Mouse (Mus musculus) kidney, postnatal 0 days (tissue): ENCODE measurements around the gene Syn2. TPM values are rescaled to one million over a fixed set of nuclear protein-coding genes. Genes with fewer than 3 reads are reported as not detected.

Experiments
- ATAC-seq: fragments of 200-750 bp; cut with Nextera tagmentation; replicated peaks from 2 replicates; pipeline ENCODE4 v1.8.0; 2017; ENCODE audit warnings: low read depth, moderate number of reproducible peaks, moderate TSS enrichment, moderate library complexity; ENCODE audit not compliant: low FRiP score
- DNase-seq: peaks from one replicate; pipeline ENCODE4 v3.0.0-alpha.2; 2016; ENCODE audit warnings: low spot score
- H3K27ac ChIP-seq: fragments of 300-500 bp; sonication (generic); 2 replicates; pipeline ENCODE4 v1.5.1; 2014; ENCODE audit warnings: mild to moderate bottlenecking
- H3K27me3 ChIP-seq: fragments of 300-500 bp; sonication (generic); 2 replicates; pipeline ENCODE4 v1.6.1; 2014; ENCODE audit warnings: low read length, mixed read lengths; ENCODE audit not compliant: insufficient read depth
- H3K36me3 ChIP-seq: fragments of 300-500 bp; sonication (generic); 2 replicates; pipeline ENCODE4 v1.6.1; 2014; ENCODE audit warnings: low read length, mixed read lengths; ENCODE audit not compliant: insufficient read depth
- H3K4me1 ChIP-seq: fragments of 300-500 bp; sonication (generic); replicated peaks from 2 replicates; pipeline ENCODE4 v1.6.1; 2014; ENCODE audit warnings: antibody characterized with exemption, low read length, mixed read lengths; ENCODE audit not compliant: insufficient read depth
- H3K4me2 ChIP-seq: fragments of 300-500 bp; sonication (generic); 2 replicates; pipeline ENCODE4 v1.6.1; 2014; ENCODE audit warnings: mild to moderate bottlenecking, low read length, moderate library complexity, mixed read lengths
- H3K4me3 ChIP-seq: fragments of 300-500 bp; sonication (generic); replicated peaks from 2 replicates; pipeline ENCODE4 v1.5.1; 2014; ENCODE audit warnings: low read depth, low read length
- H3K9ac ChIP-seq: fragments of 300-500 bp; sonication (generic); 2 replicates; pipeline ENCODE4 v1.6.1; 2014; ENCODE audit warnings: low read depth, low read length
- H3K9me3 ChIP-seq: fragments of 300-500 bp; sonication (generic); replicated peaks from 2 replicates; pipeline ENCODE4 v1.6.1; 2016; ENCODE audit warnings: low read length, inconsistent platforms, mixed read lengths
- CTCF ChIP-seq: IDR thresholded peaks from 2 replicates; pipeline ENCODE4 v1.5.1; 2016; ENCODE audit warnings: antibody characterized with exemption, low read depth, mild to moderate bottlenecking, moderate library complexity
- WGBS: fragments of 180-500 bp; shearing (Covaris S2); extraction: QIAGEN DNeasy Blood & Tissue Kit; methylation state at CpG from one replicate; pipeline ENCODE4 v1.1.7; 2014; 5-methylcytosine and 5-hydroxymethylcytosine counted together
- polyA plus RNA-seq: library from polyadenylated mRNA; unstranded; fragments of >200 nt; fragmentation: Nextera tagmentation; extraction: Ambion mirVana; gene quantifications from 2 replicates; pipeline ENCODE4 v1.2.1, GENCODE M21; 2015

Gene Syn2
- 3.5 and 4.1 TPM in 2 replicates for polyA plus RNA-seq

- peak within 1 kb of the TSS; percentile 52; the same call in 1 of the 2 replicates for H3K9ac ChIP-seq
- no peaks in the 10 kb centered on the region for H3K4me1 ChIP-seq
- DNase-seq (peak; percentile 84), ATAC-seq (peak; percentile 90)
- no peaks in the 10 kb centered on the region for H3K9me3 ChIP-seq
- under 1% methylated on average over 74 of the region's 75 CpGs for WGBS
- TF ChIP-seq CTCF, result no peak
- H3K27ac ChIP-seq, result no peak within 1 kb of the TSS
- H3K4me2 ChIP-seq, result peak within 1 kb of the TSS; percentile 73
- peaks cover 20% of the 10 kb centered on the region for H3K27me3 ChIP-seq
- H3K36me3 ChIP-seq, result no peaks in the 10 kb centered on the region
- H3K4me3 ChIP-seq, result peak within 1 kb of the TSS; percentile 42
These were observed at the start of gene Syn2 for GRCm38 (mm10) chr6:115134501-115135331. Gene Syn2, plus strand, starts transcription at chr6:115134902.

GRCm38 (mm10) chr6:115085274-115085841 lies 49.3 kb upstream of the Syn2 start:
- WGBS, result 36% methylated on average over 9 of the region's 9 CpGs
- H3K9ac ChIP-seq, result no peak overlapping the region
- no peak for TF ChIP-seq CTCF
- no peak overlapping the region for H3K27ac ChIP-seq
- H3K9me3 ChIP-seq, result no peaks in the 10 kb centered on the region
- ATAC-seq (no peak), DNase-seq (peak; percentile 24)
- H3K4me3 ChIP-seq, result no peak overlapping the region
- no peaks in the 10 kb centered on the region for H3K27me3 ChIP-seq
- H3K36me3 ChIP-seq, result no peaks in the 10 kb centered on the region
- H3K4me2 ChIP-seq, result no peak overlapping the region
- H3K4me1 ChIP-seq, result no peaks in the 10 kb centered on the region

- DNase-seq (no peak), ATAC-seq (no peak)
- no peak overlapping the region for H3K4me3 ChIP-seq
- no peaks in the 10 kb centered on the region for H3K4me1 ChIP-seq
- H3K9ac ChIP-seq, result no peak overlapping the region
- H3K27ac ChIP-seq, result no peak overlapping the region
- H3K36me3 ChIP-seq, result no peaks in the 10 kb centered on the region
- TF ChIP-seq CTCF, result no peak
- no peaks in the 10 kb centered on the region for H3K9me3 ChIP-seq
- WGBS, result 63% methylated on average over 7 of the region's 7 CpGs
- H3K4me2 ChIP-seq, result no peak overlapping the region
- H3K27me3 ChIP-seq, result no peaks in the 10 kb centered on the region
These were observed 46.2 kb upstream of the Syn2 start for GRCm38 (mm10) chr6:115088314-115089106.

- no peaks in the 10 kb centered on the region for H3K4me1 ChIP-seq
- H3K36me3 ChIP-seq, result no peaks in the 10 kb centered on the region
- H3K4me2 ChIP-seq, result no peak overlapping the region
- no peak overlapping the region for H3K4me3 ChIP-seq
- WGBS, result 52% methylated on average over 1 of the region's 1 CpGs
- DNase-seq (no peak), ATAC-seq (no peak)
- no peaks in the 10 kb centered on the region for H3K9me3 ChIP-seq
- H3K27me3 ChIP-seq, result no peaks in the 10 kb centered on the region
- H3K9ac ChIP-seq, result no peak overlapping the region
- TF ChIP-seq CTCF, result no peak
- H3K27ac ChIP-seq, result no peak overlapping the region
These were observed 43.0 kb upstream of the Syn2 start for GRCm38 (mm10) chr6:115091737-115092136.

GRCm38 (mm10) chr6:115102542-115102941 lies 32.2 kb upstream of the Syn2 start:
- no peaks in the 10 kb centered on the region for H3K27me3 ChIP-seq
- no peaks in the 10 kb centered on the region for H3K4me1 ChIP-seq
- no peak for DNase-seq
- WGBS, result 83% methylated on average over 4 of the region's 4 CpGs
- no peak overlapping the region for H3K4me2 ChIP-seq
- ATAC-seq, result no peak
- no peak overlapping the region for H3K9ac ChIP-seq
- H3K27ac ChIP-seq, result no peak overlapping the region
- H3K9me3 ChIP-seq, result no peaks in the 10 kb centered on the region
- TF ChIP-seq CTCF, result no peak
- H3K4me3 ChIP-seq, result no peak overlapping the region
- no peaks in the 10 kb centered on the region for H3K36me3 ChIP-seq

GRCm38 (mm10) chr6:115111426-115111825 lies 23.3 kb upstream of the Syn2 start:
- no peak overlapping the region for H3K9ac ChIP-seq
- H3K4me1 ChIP-seq, result no peaks in the 10 kb centered on the region
- no peak overlapping the region for H3K27ac ChIP-seq
- no peaks in the 10 kb centered on the region for H3K36me3 ChIP-seq
- no peaks in the 10 kb centered on the region for H3K9me3 ChIP-seq
- 69% methylated on average over 1 of the region's 1 CpGs for WGBS
- no peaks in the 10 kb centered on the region for H3K27me3 ChIP-seq
- DNase-seq (no peak), ATAC-seq (no peak)
- H3K4me3 ChIP-seq, result no peak overlapping the region
- no peak overlapping the region for H3K4me2 ChIP-seq
- TF ChIP-seq CTCF, result no peak
